Mouse (Mus musculus) heart, postnatal 25 days (tissue): ENCODE results near the gene Sun3. TPM values are rescaled to one million over a fixed set of nuclear protein-coding genes. Genes with fewer than 3 reads are reported as not detected.

Experiments used
- DNase-seq: peaks from one replicate; pipeline ENCODE4 v3.0.0; 2022; ENCODE audit warnings: low spot score
- intact Hi-C: fragments of 180-260 bp; cut with DNase I; formaldehyde crosslinking; loops from one replicate; pipeline ENCODE4 v1.15.1; 2025
- total RNA-seq, 2 experiments: library from RNA; stranded (reverse); gene quantifications; 2 replicates each; pipeline ENCODE4 v1.2.3; 2021

The Sun3 gene
- 1 to 10 TPM; 1.8 to 2.4 TPM for total RNA-seq

DNA sequence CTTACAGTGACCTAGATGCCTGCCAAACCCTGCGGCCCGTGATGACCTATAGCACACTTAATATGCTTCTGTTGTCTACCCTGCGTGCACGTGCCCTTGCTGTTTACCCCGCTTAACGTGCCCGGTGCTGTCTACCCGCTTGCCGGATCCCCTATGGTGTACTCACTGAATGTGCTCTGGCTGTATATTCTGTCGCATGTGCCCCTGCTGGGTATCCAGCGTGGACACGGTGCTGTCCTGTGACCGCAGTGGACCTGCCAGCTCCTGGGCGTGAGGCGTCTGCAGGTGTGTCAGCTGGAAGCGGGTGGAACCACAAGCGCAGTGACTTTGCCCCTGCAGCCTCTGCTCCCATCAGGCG is at the start of gene Sun3:
Gene Sun3 (minus strand): TSS at position 289 of the 358 bp plus-strand sequence.
- intact Hi-C loops = loop anchor here (5.0 kb wide), 1 partner anchor 36 kb away; the partner anchor contains the start of gene Hus1
- no peak for DNase-seq

DNA sequence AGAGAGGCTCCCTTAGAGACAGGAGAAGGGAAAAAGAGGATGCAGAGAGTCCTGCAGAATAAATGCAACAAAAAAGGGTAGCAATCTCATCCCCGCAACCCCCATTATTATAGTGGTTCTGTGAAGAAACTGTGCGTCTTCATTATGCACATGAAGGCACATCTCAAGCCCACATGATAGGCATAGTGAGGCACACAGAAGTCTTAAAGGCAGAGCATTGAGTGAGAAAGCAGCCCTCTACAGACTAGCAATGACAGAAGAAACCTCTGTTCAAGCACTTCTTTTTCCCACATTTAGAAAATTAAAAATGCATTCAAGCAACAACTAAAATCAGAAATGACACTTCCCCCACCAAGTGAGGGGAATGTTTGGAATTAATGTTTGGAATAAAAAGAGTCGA is 27.7 kb upstream of the Sun3 start:
- intact Hi-C loops = no loop called here
- no peak for DNase-seq

DNA sequence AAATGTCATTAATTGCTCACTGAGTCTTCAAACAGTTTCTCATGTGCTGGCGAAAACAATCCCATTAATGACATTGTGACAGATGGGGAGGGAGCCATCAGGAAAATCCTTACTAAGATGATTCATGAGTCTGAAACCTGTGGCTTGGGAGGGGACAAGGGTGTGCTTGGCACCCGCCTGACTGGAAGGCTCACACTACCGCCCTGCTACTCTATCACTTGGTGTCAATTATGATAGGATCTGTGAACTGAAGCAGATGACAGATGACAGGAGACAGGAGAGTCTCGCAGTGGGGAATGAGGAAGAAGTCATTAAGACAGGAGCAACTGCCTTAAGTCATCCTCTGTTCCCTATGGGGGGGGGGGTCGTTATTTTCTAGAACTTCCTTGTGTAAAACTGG is 11.7 kb upstream of the Sun3 start:
- no peak for DNase-seq
- intact Hi-C loops = no loop called here

DNA sequence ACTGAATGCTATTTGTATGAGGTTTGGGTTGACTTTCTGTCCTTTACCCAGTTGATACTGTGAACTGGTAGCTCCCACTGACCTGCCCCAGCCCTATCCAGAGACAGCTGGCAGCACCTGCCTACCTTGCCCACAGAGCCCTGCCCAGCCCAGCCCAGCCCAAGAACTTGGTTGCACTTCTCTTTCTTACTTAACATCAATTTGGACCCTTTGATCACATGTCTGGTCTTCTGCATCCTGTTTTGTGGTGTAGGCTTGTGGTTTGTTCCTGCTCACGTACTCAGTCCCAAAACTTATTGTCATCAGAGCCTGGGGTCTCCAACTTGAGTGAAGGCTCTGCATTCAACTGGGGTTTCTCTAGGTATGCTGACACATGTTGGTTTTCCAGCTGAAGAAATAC is 11.2 kb upstream of the Sun3 start:
- intact Hi-C loops = no loop called here
- no peak for DNase-seq

DNA sequence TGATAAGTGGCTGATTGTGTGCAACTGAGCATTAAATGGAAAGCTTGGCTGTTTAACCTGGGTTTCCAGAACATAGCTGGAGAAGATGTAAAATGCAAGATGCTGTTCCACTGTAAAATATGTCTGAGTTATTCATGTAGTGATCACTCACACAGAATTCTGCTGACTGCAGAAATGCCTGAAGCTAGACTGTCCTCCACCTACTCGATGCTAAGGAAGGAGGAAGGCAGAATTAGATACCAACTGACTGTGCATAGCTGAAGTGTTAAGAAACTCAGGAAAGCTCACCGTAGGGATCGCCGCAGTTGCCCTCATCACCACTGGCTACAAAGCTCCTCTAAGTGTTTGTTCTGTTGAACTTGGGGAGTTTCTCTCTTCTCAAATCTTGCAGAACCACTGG is 8.9 kb upstream of the Sun3 start:
- intact Hi-C loops = no loop called here
- no peak for DNase-seq

DNA sequence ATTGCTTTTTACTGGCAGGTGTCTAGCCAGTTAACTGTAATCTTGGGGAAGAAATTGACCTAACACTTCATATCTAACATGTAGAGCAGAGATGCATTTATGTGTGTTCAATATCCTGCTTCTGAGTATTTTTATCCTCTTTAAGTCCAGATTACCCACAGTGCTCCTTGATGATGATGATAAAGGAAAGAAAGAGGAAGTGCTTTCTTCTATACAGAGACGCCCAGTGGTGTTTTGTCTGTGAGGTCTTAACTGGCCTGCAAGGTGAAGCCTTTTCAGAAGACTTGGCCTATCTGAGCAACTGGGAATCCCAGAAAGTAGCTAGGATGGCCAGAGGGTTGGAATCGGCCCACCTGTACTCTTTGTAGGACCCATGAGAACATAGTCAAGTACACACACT is 8.1 kb upstream of the Sun3 start:
- DNase-seq = no peak
- intact Hi-C loops = no loop called here

DNA sequence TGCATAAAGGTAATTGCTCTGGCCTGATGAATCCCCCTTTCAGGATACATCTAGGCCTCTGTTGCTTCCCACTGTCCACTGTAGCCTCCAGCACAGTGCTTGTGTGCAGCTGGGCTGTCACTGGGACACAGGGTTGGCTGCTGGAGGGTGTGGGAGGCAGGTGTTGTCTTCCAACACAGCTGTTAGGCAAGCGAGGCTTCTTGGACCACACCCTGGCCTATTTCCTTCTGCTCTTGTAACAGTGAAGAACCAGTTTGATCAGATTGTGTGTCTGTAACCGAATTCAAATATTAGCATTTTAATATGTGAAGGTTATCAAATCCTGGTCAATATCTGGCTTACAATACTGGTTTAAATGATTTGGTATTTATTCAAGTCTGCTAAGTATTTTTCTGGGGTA is 3.1 kb upstream of the Sun3 start:
- no peak for DNase-seq
- intact Hi-C loops = loop anchor here (5.0 kb wide), 1 partner anchor 65 kb away; the partner anchor contains the start of gene Upp1

DNA sequence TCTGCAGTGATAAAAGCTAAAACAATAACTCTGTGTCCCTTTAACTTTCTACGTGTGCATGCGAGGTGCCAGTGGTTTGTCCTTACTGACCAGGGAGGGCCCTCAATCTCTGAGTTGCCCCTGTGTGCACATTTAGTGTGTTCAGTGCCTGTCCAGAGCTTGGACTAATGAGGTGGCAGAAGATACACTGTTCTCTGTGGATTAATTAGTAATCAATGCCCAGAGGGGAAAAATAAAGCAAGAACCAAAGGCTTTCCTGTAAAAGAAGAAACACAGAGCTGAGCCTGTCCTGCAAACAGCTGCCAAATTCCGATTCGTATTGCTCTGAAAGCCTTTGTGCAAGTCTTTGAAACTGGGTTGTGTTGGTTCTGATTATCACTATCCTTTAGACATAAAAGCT is 1.4 kb upstream of the Sun3 start:
- intact Hi-C loops = loop anchor here (5.0 kb wide), 1 partner anchor 67 kb away; the partner anchor contains the start of gene Upp1

DNA sequence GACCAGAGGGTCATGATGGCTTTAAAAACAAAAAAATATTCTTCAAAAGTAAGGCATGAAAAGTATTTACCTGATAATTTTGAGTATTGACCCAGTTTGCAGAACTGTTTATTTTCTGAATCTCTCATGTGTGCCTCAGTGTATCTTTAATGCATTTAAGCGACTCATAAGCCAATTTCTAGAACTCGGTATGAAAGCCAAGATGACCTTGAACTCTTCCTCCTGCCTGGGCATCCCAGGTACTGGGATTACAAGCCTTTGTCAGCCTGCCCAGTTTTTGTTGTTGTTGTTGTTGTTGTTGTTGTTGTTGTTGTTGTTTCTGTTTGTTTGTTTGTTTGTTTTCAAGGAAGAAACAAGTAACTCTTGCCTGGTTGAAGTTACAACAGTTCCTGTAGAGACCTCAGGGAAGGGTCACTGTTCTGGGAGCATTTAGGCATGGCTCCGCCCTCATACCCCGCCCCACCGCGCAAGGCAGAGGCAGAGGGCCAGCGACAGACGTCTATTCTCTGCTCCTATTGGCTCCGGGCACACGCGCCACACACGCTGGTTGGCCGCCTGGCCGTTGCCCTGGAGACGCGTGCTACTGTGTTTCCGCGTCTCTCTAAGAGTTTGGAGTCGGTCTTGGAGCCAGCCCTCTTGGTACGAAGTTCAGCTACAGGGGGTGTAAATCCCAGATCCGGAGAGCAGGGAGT is 634 bp downstream of the Sun3 start, which contains the start of gene Gm11992:
Gene Gm11992 (plus strand): TSS at position 584 of the 692 bp plus-strand sequence.
- intact Hi-C loops = loop anchor here (5.0 kb wide), 1 partner anchor 36 kb away; the partner anchor contains the start of gene Hus1
- peak; percentile 63 for DNase-seq

More for the DNA sequence above, 1.4 kb upstream of the Sun3 start:
- DNase-seq = no peak

DNA sequence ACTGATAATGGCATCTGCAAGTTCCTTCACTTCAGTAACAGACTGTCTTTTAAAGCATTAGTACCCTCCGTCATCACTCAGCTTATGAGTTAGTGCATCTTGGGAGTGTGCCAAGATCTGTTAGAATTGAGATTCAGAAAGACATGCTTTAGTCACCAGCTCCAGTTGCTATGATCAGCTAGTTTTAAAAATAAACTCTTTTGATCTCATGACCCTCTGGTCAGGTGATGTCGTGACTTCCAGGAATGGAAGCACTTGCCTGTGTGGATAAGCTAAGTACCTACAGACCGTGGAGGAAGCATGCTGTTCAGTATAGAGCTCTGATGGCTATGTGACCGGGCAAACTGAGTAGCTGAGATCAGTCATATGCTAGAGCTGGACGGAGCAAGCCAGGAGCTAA is 1.7 kb downstream of the Sun3 start:
- intact Hi-C loops = loop anchor here (5.0 kb wide), 1 partner anchor 35 kb away; the partner anchor contains the start of gene Hus1
- DNase-seq = no peak

DNA sequence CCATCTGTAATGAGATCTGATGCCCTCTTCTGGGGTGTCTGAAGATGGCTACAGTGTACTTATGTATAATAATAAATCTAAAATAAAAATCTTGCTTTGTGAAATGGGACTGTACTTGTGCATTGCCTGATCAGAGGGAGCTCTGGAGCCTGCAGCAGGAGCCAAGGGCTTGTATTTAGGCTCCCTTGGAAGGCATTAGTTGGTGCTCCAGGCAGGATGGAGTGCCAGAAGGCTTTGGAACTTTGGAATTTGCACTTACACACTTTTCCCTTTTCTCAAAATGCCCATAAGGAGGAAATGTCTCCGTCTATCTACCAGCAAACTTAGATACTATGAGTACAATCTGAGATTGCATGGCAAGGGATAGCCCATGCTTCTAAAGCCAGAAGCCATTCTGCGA is 2.2 kb downstream of the Sun3 start:
- no peak for DNase-seq
- intact Hi-C loops = loop anchor here (5.0 kb wide), 1 partner anchor 34 kb away; the partner anchor contains the start of gene Hus1

DNA sequence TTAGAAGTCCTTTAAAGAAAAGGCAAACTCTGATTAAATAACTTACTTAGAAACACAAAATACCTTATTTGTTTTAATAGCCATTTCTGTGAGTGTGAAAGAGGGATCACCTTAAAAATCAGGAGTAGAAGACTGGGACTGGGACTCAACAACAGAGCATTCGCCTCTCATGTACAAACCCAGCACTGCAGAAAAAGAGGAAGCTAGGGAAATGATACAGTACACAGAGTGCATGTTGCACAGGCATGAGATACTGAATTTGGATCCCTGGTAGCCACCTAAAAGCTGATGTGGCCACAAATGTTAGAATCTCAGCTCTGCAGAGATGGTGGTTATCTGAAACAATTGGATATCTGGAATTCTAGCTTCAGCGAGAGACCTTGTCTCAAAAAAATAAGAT is 17.3 kb downstream of the Sun3 start:
- DNase-seq = no peak
- intact Hi-C loops = no loop called here

DNA sequence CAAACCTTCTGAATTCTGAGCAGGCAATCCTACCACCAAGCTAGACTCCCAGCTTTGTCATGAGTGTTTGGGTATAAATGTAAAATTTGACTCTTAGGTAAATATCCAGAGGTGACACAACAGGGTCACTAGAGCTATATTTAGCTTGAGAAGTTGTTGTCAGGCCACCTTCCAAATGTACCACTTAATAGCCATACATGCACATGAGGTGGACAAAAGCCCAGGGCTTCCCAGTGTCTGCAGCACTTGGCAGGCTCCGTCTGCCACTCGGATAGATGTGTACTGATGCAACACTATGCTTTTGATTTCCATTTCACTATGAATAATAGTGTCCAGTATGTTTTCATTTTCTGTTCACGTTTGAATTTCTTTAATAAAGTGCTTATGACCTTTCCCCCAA is 23.6 kb downstream of the Sun3 start:
- no peak for DNase-seq
- intact Hi-C loops = no loop called here

DNA sequence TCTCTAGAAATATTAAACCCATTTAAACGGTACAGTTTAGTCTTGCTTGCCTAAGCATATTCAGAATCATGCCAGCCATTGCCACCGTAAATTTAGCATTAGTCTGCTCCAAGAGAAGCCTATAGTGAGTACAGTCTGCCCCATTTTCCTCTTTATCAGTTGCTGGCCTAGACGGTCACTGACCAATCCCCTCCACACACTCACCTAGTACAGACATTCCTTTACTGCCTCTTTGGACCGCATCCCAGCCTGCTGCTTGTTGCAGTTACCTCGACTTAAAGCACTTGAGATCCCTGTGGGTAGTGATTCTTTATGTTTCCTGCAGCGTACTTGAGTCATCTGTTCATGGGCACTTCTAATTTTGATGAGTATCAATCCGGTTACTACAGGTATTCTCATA is 24.0 kb downstream of the Sun3 start:
- no peak for DNase-seq
- intact Hi-C loops = no loop called here

DNA sequence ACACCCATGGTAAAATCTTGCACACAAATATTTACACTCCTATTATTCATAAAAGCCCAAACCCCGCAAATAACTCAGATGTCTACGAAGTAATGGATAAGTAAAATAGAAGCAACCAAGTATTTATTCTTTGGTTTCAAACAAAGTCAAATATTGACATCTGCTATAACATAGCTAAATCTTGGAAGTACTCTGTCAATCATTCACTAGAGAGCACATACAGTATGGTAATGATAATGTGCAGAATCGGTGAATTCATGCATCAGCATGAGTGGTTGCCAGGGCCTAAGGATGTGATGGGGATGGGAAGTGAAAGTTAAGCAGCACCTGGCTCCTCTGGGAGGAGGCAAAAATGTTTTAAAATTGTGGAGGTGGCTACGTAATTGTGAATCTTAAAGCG is 28.6 kb downstream of the Sun3 start:
- intact Hi-C loops = no loop called here

DNA sequence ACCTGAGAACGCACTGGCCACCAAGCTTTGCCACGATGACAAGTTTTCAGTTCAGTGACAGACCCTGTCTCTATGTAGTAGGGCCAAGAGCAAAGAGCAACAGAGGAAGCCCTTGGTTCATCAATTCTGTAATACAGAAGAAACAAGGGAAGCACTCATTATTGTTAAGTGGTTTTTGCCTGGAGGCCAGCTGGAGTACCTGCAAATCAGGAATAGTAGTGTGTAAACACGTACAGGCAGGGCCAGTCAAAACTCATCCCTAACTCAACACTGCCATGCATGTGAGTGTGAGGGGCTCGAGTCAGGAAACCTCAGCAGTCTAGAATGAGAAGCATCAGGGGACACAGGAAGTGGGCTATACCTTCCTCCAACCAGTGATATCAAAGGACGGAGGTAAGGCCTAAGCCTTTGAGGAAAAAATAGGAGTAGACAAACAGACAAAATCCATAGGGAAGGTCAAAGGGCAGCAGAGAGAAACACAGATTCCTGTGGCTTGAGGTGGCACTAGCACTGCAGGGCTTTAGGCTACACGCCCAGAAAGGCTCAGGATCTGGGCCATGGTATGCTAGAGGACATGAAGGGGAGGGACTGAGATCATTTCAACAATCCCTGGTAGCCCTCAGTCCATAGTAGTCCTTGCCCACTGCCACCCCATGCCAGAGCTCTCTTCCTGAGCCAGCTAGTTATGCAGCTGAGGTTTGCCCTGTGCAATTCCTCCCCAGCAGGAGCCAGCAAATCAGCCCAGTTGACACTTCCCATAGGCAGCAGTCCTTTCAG is 30.1 kb downstream of the Sun3 start:
- DNase-seq = no peak
- intact Hi-C loops = no loop called here

More for the DNA sequence above, 28.6 kb downstream of the Sun3 start:
- no peak for DNase-seq

DNA sequence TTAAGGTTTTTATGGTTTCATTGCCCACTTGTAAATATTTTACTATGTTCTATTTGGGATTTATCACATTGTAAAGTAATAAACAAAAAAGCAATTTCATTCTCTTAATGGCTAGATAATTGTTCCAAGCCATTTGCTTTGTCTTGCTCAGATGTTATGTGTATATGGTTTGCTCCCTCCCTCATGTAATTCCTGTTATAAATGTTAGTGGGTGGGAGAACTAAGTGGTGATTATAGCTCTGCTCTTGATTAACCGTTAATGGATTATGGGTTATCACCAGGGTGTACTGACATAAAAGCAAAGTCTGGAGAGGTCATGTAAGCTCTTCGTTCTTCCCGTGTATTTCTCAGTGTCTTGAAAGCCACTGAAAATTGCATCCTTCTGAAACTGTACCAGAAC is 34.1 kb downstream of the Sun3 start:
- no peak for DNase-seq
- intact Hi-C loops = loop anchor here (5.0 kb wide), 2 partner anchors 33 to 103 kb away; partner anchors contain the start of genes Gm11992, Sun3 and Upp1

DNA sequence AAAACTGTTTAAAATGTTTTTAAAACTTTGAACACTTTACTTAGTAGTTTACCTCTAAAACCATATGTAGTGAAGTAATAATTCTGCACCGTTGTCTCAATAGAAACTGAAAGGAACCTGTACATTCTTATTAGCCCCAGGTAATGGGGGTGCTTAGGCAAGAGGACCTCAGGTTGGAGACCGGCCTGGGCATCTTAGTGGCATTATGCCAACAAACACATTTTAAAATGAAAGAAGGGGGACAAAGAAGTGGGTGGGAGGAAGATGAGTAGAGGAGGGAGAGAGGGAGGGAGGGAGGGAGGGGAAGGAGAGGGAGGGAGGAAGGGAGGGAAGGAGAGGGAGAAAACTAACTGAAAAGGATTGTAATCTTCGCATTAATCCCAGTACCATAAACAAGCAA is 37.4 kb downstream of the Sun3 start:
- intact Hi-C loops = loop anchor here (5.0 kb wide), 2 partner anchors 36 to 106 kb away; partner anchors contain the start of genes Gm11992, Sun3 and Upp1

DNA sequence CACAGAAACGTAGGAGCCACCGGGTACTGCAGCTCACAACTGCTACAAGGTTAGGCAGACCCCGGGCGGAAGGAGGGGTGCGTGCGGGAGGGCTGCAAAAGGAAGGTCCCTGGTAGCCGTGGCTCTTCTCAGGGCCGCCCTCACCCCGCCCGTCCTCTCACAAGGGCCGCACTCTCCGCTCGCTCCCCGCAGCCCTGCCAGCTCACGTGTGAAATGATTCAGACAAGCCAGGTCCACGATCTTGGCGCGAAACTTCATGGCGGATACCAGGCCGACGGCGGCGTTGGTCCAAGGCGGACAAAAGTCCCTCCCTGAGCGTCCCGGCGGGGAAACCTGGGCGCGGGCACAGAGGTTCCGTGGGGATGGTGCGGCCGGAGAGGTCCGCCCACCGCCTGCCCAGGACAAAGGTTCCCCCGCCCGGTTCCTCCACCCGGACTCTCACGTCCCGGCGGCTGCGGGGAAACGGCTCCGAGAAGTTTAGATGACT is 37.9 kb downstream of the Sun3 start, which contains the start of gene Hus1:
Gene Hus1 (minus strand): TSS at position 339 of the 487 bp plus-strand sequence.
- intact Hi-C loops = loop anchor here (5.0 kb wide), 2 partner anchors 36 to 106 kb away; partner anchors contain the start of genes Gm11992, Sun3 and Upp1
- peak; percentile 76 for DNase-seq

More for the DNA sequence above, 37.4 kb downstream of the Sun3 start:
- DNase-seq = no peak

DNA sequence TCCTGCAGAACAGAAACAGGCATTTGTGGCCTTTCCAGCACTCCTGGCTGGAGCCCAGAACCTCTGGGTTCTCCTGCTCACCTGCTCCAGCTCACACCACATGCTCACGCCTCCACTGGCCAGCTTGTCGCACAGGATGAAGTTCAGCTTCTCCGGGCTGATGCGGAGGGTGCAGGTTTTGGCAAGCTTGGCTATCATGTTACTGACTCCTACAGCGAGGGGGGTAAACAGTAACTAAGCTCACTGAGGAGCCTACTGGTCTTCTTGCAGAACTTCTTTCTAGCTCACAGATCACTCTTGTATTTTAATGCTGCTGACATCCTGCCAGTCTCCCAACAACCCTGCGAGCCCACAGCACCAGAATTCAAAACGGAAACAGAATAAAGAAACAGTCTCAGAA is 38.4 kb downstream of the Sun3 start:
- intact Hi-C loops = loop anchor here (5.0 kb wide), 2 partner anchors 37 to 107 kb away; partner anchors contain the start of genes Gm11992, Sun3 and Upp1

More for the DNA sequence above, 38.4 kb downstream of the Sun3 start:
- DNase-seq = no peak
